Mouse (Mus musculus) cerebellum, adult 8-10 months (tissue): ENCODE measurements around the gene Capn8.
A peak's percentile ranks its signal among the peaks of the same experiment; 100 is the strongest.

Experiments
- DNase-seq: peaks from one replicate; pipeline ENCODE4 v3.0.0; 2022

The Capn8 gene

GRCm38 (mm10) chr1:182553649-182554375, 11.0 kb upstream of the Capn8 start:
- peak; percentile 33 for DNase-seq

GRCm38 (mm10) chr1:182558271-182558670, 6.5 kb upstream of the Capn8 start:
- DNase-seq = no peak

- DNase-seq = no peak
Observed at GRCm38 (mm10) chr1:182559530-182559929, 5.3 kb upstream of the Capn8 start.

- peak; percentile 11 for DNase-seq
Observed at GRCm38 (mm10) chr1:182560390-182561098, 4.3 kb upstream of the Capn8 start.

- DNase-seq = no peak
Observed at GRCm38 (mm10) chr1:182561945-182562514, 2.8 kb upstream of the Capn8 start.

GRCm38 (mm10) chr1:182562576-182563370, 2.0 kb upstream of the Capn8 start:
- DNase-seq = no peak

GRCm38 (mm10) chr1:182565351-182565835, 586 bp downstream of the Capn8 start:
- DNase-seq = no peak

- no peak for DNase-seq
Observed at GRCm38 (mm10) chr1:182571148-182571547, 6.3 kb downstream of the Capn8 start.

- DNase-seq = no peak
Observed at GRCm38 (mm10) chr1:182571973-182572372, 7.2 kb downstream of the Capn8 start.

GRCm38 (mm10) chr1:182573856-182574665, 9.3 kb downstream of the Capn8 start:
- no peak for DNase-seq

- DNase-seq = no peak
Observed at GRCm38 (mm10) chr1:182574666-182575049, 9.9 kb downstream of the Capn8 start.

- DNase-seq = no peak
Observed at GRCm38 (mm10) chr1:182584169-182584568, 19.4 kb downstream of the Capn8 start.

- no peak for DNase-seq
Observed at GRCm38 (mm10) chr1:182585162-182585840, 20.5 kb downstream of the Capn8 start.

- no peak for DNase-seq
Observed at GRCm38 (mm10) chr1:182587706-182588105, 22.9 kb downstream of the Capn8 start.

- no peak for DNase-seq
Observed at GRCm38 (mm10) chr1:182591491-182591890, 26.7 kb downstream of the Capn8 start.

GRCm38 (mm10) chr1:182592436-182592835, 27.6 kb downstream of the Capn8 start:
- no peak for DNase-seq

GRCm38 (mm10) chr1:182605330-182606150, 40.7 kb downstream of the Capn8 start:
- no peak for DNase-seq

GRCm38 (mm10) chr1:182609701-182610335, 45.0 kb downstream of the Capn8 start:
- DNase-seq = no peak

- DNase-seq = no peak
Observed at GRCm38 (mm10) chr1:182615465-182615864, 50.7 kb downstream of the Capn8 start.
